Mouse (Mus musculus) forebrain, embryonic 12.5 days (tissue): ENCODE measurements around the gene Hnrnpu. TPM values are rescaled to one million over a fixed set of nuclear protein-coding genes. Genes with fewer than 3 reads are reported as not detected.
"Not testable (repeated sequence)": the region's sequence is repeated elsewhere in the genome, so short reads cannot be mapped to it uniquely, and the experiment has no call there.

Experiments used
- ATAC-seq: fragments of 200-750 bp; cut with Nextera tagmentation; 2 replicates; pipeline ENCODE4 v1.8.0; 2017; ENCODE audit warnings: moderate TSS enrichment; ENCODE audit not compliant: low FRiP score
- H3K27ac ChIP-seq: fragments of 300-500 bp; sonication (generic); 2 replicates; pipeline ENCODE4 v1.5.1; 2016; ENCODE audit warnings: mild to moderate bottlenecking
- H3K27me3 ChIP-seq: fragments of 300-500 bp; sonication (generic); 2 replicates; pipeline ENCODE4 v1.6.1; 2016; ENCODE audit warnings: mild to moderate bottlenecking
- H3K36me3 ChIP-seq: fragments of 300-500 bp; sonication (generic); replicated peaks from 2 replicates; pipeline ENCODE4 v1.6.1; 2016; ENCODE audit warnings: mild to moderate bottlenecking
- H3K4me1 ChIP-seq: fragments of 300-500 bp; sonication (generic); 2 replicates; pipeline ENCODE4 v1.6.1; 2016
- H3K4me2 ChIP-seq: fragments of 300-500 bp; sonication (generic); 2 replicates; pipeline ENCODE4 v1.6.1; 2016; ENCODE audit warnings: mild to moderate bottlenecking, moderate library complexity
- H3K4me3 ChIP-seq: fragments of 300-500 bp; sonication (generic); replicated peaks from 2 replicates; pipeline ENCODE4 v1.5.1; 2016; ENCODE audit warnings: mild to moderate bottlenecking
- H3K9ac ChIP-seq: fragments of 300-500 bp; sonication (generic); 2 replicates; pipeline ENCODE4 v1.6.1; 2016; ENCODE audit warnings: mild to moderate bottlenecking
- H3K9me3 ChIP-seq: fragments of 300-500 bp; sonication (generic); 2 replicates; pipeline ENCODE4 v1.6.1; 2016
- WGBS: fragments of 180-500 bp; shearing (Covaris S2); methylation state at CpG from one replicate; pipeline ENCODE4 v1.1.7; 2016; 5-methylcytosine and 5-hydroxymethylcytosine counted together
- polyA plus RNA-seq: library from polyadenylated mRNA; unstranded; fragments of >200 nt; fragmentation: Nextera tagmentation; extraction: Ambion mirVana; gene quantifications from 2 replicates; pipeline ENCODE4 v1.2.1, GENCODE M21; 2016

Gene Hnrnpu
- polyA plus RNA-seq, 1 experiment from 2014 or later: 928 TPM

- peak overlapping the region; percentile 77 for H3K9ac ChIP-seq
- H3K9me3 ChIP-seq: no peaks in the 10 kb centered on the region
- H3K4me2 ChIP-seq: peak overlapping the region; percentile 73
- H3K4me1 ChIP-seq: peaks cover 30% of the 10 kb centered on the region
- H3K36me3 ChIP-seq: peaks cover 34% of the 10 kb centered on the region
- H3K27me3 ChIP-seq: no peaks in the 10 kb centered on the region
- peak overlapping the region; percentile 61 for H3K4me3 ChIP-seq
- WGBS: 1% methylated on average over 12 of the region's 12 CpGs
- H3K27ac ChIP-seq: peak overlapping the region; percentile 99
- peak; percentile 34 for ATAC-seq
Measured at GRCm38 (mm10) chr1:178319295-178320037, 18.1 kb downstream of the Hnrnpu start.

DNA sequence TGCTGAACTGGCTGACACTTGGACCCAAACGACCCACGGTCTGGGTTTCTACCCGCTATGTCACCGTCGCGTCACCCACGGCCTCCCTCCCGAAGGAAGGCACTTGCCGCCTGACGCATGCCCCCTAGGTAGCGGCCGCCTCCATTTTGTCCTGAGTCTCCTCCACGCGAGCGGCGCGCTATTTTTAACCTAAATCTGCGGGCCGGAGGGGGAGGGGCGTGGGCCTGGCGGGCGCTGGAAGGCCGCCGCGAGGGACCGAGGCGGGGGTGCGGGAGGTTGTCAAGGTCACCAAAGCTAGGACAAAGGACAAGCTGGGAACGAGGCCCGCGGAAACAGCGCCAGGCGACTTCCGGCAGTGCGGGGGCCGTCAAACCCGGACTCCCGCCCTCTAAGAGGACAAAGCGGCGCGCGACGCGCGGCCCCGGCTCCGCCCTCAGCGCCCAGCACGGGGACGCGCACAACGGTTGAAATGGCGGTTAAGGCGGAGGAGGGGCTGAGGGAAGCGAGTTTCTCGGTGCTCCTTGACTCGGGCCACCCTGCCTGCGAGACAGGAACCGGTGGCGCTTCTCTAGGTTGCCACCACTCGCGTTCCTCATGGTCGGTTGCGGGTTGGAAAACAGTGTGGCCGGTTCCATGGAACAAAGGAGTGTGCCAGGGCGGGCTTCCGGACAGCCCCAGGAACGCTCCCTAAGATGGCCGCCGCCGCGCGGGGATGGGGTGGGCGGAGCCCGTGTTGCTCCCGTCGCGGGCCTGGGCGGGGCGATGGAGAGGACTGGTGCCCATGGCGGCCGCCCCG lies 19.0 kb downstream of the Hnrnpu start, which contains the start of gene Cox20:
Gene Cox20 (plus strand): TSS at position 742 of the 796 bp plus-strand sequence.
- H3K36me3 ChIP-seq: peaks cover 29% of the 10 kb centered on the region
- H3K4me3 ChIP-seq: peak within 1 kb of the TSS; percentile 61
- peak within 1 kb of the TSS; percentile 73 for H3K4me2 ChIP-seq
- H3K27me3 ChIP-seq: no peaks in the 10 kb centered on the region
- peak within 1 kb of the TSS; percentile 77 for H3K9ac ChIP-seq
- H3K9me3 ChIP-seq: no peaks in the 10 kb centered on the region
- H3K4me1 ChIP-seq: peaks cover 30% of the 10 kb centered on the region
- H3K27ac ChIP-seq: peak within 1 kb of the TSS; percentile 99
- ATAC-seq: peak; percentile 93
- under 1% methylated on average over 82 of the region's 83 CpGs for WGBS

GRCm38 (mm10) chr1:178318002-178318388 lies 19.6 kb downstream of the Hnrnpu start:
- Histone ChIP-seq H3K27me3 (no peaks in the 10 kb centered on the region), H3K27ac (peak overlapping the region; percentile 99), H3K4me2 (peak overlapping the region; percentile 73), H3K4me3 (peak overlapping the region; percentile 61), H3K9me3 (no peaks in the 10 kb centered on the region), H3K9ac (peak overlapping the region; percentile 77), H3K4me1 (peaks cover 30% of the 10 kb centered on the region), H3K36me3 (peaks cover 23% of the 10 kb centered on the region)
- WGBS: under 1% methylated on average over 17 of the region's 17 CpGs
- ATAC-seq: peak; percentile 79

GRCm38 (mm10) chr1:178317275-178318001 lies 20.2 kb downstream of the Hnrnpu start:
- 47% methylated on average over 10 of the region's 10 CpGs for WGBS
- no peak for ATAC-seq

GRCm38 (mm10) chr1:178314236-178314635 lies 23.4 kb downstream of the Hnrnpu start:
- Histone ChIP-seq H3K4me3 (no peak overlapping the region), H3K27ac (no peak overlapping the region), H3K9ac (no peak overlapping the region), H3K27me3 (no peaks in the 10 kb centered on the region), H3K36me3 (no peaks in the 10 kb centered on the region), H3K4me2 (no peak overlapping the region), H3K9me3 (no peaks in the 10 kb centered on the region), H3K4me1 (peaks cover 7% of the 10 kb centered on the region; the same call in 1 of the 2 replicates)
- no peak for ATAC-seq
- 95% methylated on average over 2 of the region's 2 CpGs for WGBS

More at GRCm38 (mm10) chr1:178317275-178318001, 20.2 kb downstream of the Hnrnpu start:
- Histone ChIP-seq H3K27ac (peak overlapping the region; percentile 99), H3K9me3 (no peaks in the 10 kb centered on the region), H3K9ac (peak overlapping the region; percentile 77), H3K36me3 (peaks cover 18% of the 10 kb centered on the region), H3K4me2 (peak overlapping the region; percentile 73), H3K27me3 (no peaks in the 10 kb centered on the region), H3K4me3 (peak overlapping the region; percentile 61), H3K4me1 (peaks cover 30% of the 10 kb centered on the region)

- Histone ChIP-seq H3K9ac (no peak overlapping the region), H3K9me3 (no peaks in the 10 kb centered on the region), H3K4me3 (no peak overlapping the region), H3K4me2 (no peak overlapping the region), H3K4me1 (peaks cover 7% of the 10 kb centered on the region; the same call in 1 of the 2 replicates), H3K27me3 (no peaks in the 10 kb centered on the region), H3K27ac (no peak overlapping the region), H3K36me3 (no peaks in the 10 kb centered on the region)
- 93% methylated on average over 1 of the region's 1 CpGs for WGBS
- ATAC-seq: no peak
Measured at GRCm38 (mm10) chr1:178313039-178313597, 24.5 kb downstream of the Hnrnpu start.

- Histone ChIP-seq H3K9ac (no peak overlapping the region), H3K27ac (no peak overlapping the region), H3K4me2 (no peak overlapping the region), H3K27me3 (no peaks in the 10 kb centered on the region), H3K4me3 (no peak overlapping the region), H3K36me3 (no peaks in the 10 kb centered on the region), H3K4me1 (no peaks in the 10 kb centered on the region), H3K9me3 (no peaks in the 10 kb centered on the region)
- no peak for ATAC-seq
- WGBS: 72% methylated on average over 1 of the region's 1 CpGs
Measured at GRCm38 (mm10) chr1:178310128-178310527, 27.5 kb downstream of the Hnrnpu start.

DNA sequence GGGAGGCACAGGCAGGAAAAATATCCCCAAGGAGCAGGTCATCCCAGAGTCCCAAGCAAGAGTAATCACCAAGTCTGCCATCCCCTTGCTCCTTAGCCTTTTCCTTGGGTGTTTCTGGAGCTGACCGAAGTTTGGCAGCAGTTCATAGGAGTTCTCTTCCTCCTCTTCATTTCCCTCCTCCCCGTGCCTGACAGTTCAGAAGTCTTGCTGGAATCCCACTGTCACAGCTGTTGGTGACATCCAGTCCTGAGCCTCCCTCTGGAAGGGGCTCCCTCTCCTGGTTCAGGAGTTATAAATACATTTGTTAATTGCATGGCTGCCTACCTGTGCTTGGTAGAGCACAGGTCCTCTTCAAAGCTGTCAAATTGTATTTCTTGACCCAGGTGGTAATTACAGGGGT lies 28.1 kb downstream of the Hnrnpu start:
- H3K4me3 ChIP-seq: no peak overlapping the region
- no peak for ATAC-seq

DNA sequence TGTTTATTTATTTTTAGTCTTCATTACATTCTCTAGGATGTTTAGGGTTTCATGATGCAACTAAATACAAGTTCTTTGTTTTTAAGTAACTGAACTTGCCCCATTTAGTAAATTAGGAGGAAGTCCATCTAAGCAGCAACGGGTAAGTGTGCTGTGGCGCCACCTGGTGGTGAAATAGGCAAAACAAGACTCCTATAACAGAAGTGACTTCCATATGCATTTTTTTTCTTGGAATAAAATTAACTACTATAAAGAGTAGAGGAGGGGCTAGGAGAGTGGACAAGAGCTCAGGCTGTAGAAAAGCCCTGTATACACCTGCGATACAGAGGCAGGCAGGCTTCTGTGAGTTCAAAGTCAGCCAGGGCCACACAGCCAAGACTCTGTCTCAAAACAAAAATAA lies 34.2 kb downstream of the Hnrnpu start:
- ATAC-seq: 0 out of 2 replicates have a peak, but pooled peaks have one; percentile 44
- Histone ChIP-seq H3K4me3 (no peak overlapping the region), H3K9me3 (no peaks in the 10 kb centered on the region), H3K27me3 (no peaks in the 10 kb centered on the region), H3K27ac (no peak overlapping the region), H3K4me1 (no peaks in the 10 kb centered on the region), H3K36me3 (no peaks in the 10 kb centered on the region), H3K9ac (no peak overlapping the region), H3K4me2 (no peak overlapping the region)
- WGBS: 22% methylated on average over 3 of the region's 3 CpGs

More for the DNA sequence above, 28.1 kb downstream of the Hnrnpu start:
- Histone ChIP-seq H3K27me3 (no peaks in the 10 kb centered on the region), H3K27ac (no peak overlapping the region), H3K4me2 (no peak overlapping the region), H3K9ac (no peak overlapping the region), H3K4me1 (no peaks in the 10 kb centered on the region), H3K36me3 (no peaks in the 10 kb centered on the region), H3K9me3 (no peaks in the 10 kb centered on the region)
- 87% methylated on average over 2 of the region's 2 CpGs for WGBS

DNA sequence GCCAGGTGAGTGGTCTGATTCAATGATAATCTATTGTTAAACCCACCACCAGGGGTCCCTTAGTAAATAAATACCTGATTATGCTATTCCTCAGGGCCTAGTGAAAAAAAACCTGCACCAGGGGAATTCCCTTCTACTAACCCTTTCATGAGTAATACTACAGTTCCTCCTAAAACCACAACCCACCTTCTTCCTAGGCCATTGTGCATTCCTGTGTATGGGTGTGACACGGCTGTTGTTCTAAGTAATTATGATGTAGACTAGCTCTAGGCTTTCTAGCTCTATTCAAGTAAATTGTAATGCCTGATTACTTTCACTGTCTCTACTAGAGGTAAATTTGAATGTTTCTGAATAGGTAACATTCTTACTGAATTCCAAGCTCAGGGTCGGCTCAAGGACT lies 36.3 kb downstream of the Hnrnpu start:
- H3K27ac ChIP-seq, H3K4me1 ChIP-seq, ATAC-seq, H3K4me3 ChIP-seq, H3K36me3 ChIP-seq, H3K27me3 ChIP-seq, H3K9me3 ChIP-seq, H3K4me2 ChIP-seq, H3K9ac ChIP-seq: not testable (repeated sequence)
- 87% methylated on average over 2 of the region's 2 CpGs for WGBS

GRCm38 (mm10) chr1:178294051-178294450 lies 43.5 kb downstream of the Hnrnpu start:
- Histone ChIP-seq H3K27me3 (no peaks in the 10 kb centered on the region), H3K4me3 (no peak overlapping the region), H3K9me3 (no peaks in the 10 kb centered on the region), H3K9ac (no peak overlapping the region), H3K27ac (no peak overlapping the region), H3K4me1 (no peaks in the 10 kb centered on the region), H3K4me2 (no peak overlapping the region), H3K36me3 (no peaks in the 10 kb centered on the region)
- ATAC-seq: no peak
- 97% methylated on average over 1 of the region's 1 CpGs for WGBS

DNA sequence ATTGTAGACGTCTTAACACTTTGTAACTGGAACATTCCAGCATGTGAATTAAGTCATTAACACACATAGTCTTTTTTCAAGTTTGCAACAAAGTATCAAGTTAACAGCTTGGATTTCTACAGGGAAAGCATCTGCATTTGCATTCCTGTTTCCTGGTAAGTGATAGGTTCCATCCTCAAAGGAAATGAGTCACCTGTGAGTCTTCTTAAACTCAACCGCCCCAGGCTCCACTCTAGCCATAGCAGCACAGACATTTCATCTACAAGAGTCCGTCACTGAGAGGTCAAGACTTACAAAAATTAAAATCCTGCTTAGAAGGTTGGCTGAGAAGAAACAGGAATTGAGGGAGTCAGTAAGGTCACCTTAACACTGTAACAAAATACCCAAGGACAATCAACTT lies 45.9 kb downstream of the Hnrnpu start:
- no peaks in the 10 kb centered on the region for H3K27me3 ChIP-seq
- no peak overlapping the region for H3K9ac ChIP-seq
- no peaks in the 10 kb centered on the region for H3K4me1 ChIP-seq
- H3K27ac ChIP-seq: no peak overlapping the region
- H3K9me3 ChIP-seq: no peaks in the 10 kb centered on the region
- 88% methylated on average over 3 of the region's 3 CpGs for WGBS
- no peaks in the 10 kb centered on the region for H3K36me3 ChIP-seq
- H3K4me2 ChIP-seq: no peak overlapping the region
- no peak overlapping the region for H3K4me3 ChIP-seq
- ATAC-seq: no peak
